Mouse (Mus musculus) right cerebral cortex, postnatal 10 days (tissue): Measurements from ENCODE around the gene Dhodh.
A peak's percentile ranks its signal among the peaks of the same experiment; 100 is the strongest.

Experiments used
- DNase-seq, 2 experiments: peaks; one replicate each; pipeline ENCODE4 v3.0.0; 2021; ENCODE audit warnings: low spot score in 2 of 2

The Dhodh gene

GRCm38 (mm10) chr8:109586972-109587504 lies 21.4 kb downstream of the Dhodh start:
- DNase-seq: no peak

- DNase-seq: no peak
Measured at GRCm38 (mm10) chr8:109585652-109586051, 22.8 kb downstream of the Dhodh start.

- no peak for DNase-seq
Measured at GRCm38 (mm10) chr8:109584830-109585229, 23.6 kb downstream of the Dhodh start.

- DNase-seq: no peak
Measured at GRCm38 (mm10) chr8:109584293-109584692, 24.2 kb downstream of the Dhodh start.

- no peak for DNase-seq
Measured at GRCm38 (mm10) chr8:109578900-109579301, 29.6 kb downstream of the Dhodh start, which contains the start of gene Hp. Hp (minus strand) TSS chr8:109579172.

GRCm38 (mm10) chr8:109576311-109576710 lies 32.2 kb downstream of the Dhodh start:
- no peak for DNase-seq

- no peak for DNase-seq
Measured at GRCm38 (mm10) chr8:109571139-109571538, 37.3 kb downstream of the Dhodh start.

GRCm38 (mm10) chr8:109565498-109566333 lies 42.8 kb downstream of the Dhodh start, which contains the start of the genes Dhx38 and Txnl4b:
Dhx38 (minus strand) TSS chr8:109565861.
Txnl4b (plus strand) TSS chr8:109565892.
- DNase-seq: peak; percentile 99

GRCm38 (mm10) chr8:109564766-109565165 lies 43.7 kb downstream of the Dhodh start:
- DNase-seq: no peak

GRCm38 (mm10) chr8:109563881-109564280 lies 44.6 kb downstream of the Dhodh start:
- no peak for DNase-seq

GRCm38 (mm10) chr8:109551663-109552062 lies 56.8 kb downstream of the Dhodh start:
- DNase-seq: no peak

- DNase-seq: no peak
Measured at GRCm38 (mm10) chr8:109544049-109544448, 64.4 kb downstream of the Dhodh start.

GRCm38 (mm10) chr8:109542748-109543519 lies 65.5 kb downstream of the Dhodh start:
- no peak for DNase-seq

- no peak for DNase-seq
Measured at GRCm38 (mm10) chr8:109542165-109542564, 66.3 kb downstream of the Dhodh start.
